Mouse (Mus musculus): Measurements from ENCODE around the gene AC124502.3.
"Not testable (repeated sequence)": the region's sequence is repeated elsewhere in the genome, so short reads cannot be mapped to it uniquely, and the experiment has no call there.

The AC124502.3 gene

GRCm38 (mm10) chr19:5083961-5084833 lies 45.5 kb downstream of the AC124502.3 start:
- no peak for DNase-seq (ENCODE audit: low spot score)

- no peak for DNase-seq (ENCODE audit: low spot score)
These were observed 46.1 kb downstream of the AC124502.3 start for GRCm38 (mm10) chr19:5084834-5085144.

- no peak for DNase-seq (ENCODE audit: low spot score)
These were observed 46.6 kb downstream of the AC124502.3 start, which contains the start of gene Tmem151a for GRCm38 (mm10) chr19:5085145-5085863. TSS of gene Tmem151a (minus strand) at chr19:5085531.

- not testable (repeated sequence) for DNase-seq (ENCODE audit: low spot score)
These were observed 47.8 kb downstream of the AC124502.3 start for GRCm38 (mm10) chr19:5086533-5086932.

GRCm38 (mm10) chr19:5087884-5088728 lies 49.4 kb downstream of the AC124502.3 start, which contains the start of gene Yif1a:
TSS of gene Yif1a (plus strand) at chr19:5088538.
- DNase-seq (ENCODE audit: low spot score) = peak; percentile 99

- no peak for DNase-seq (ENCODE audit: low spot score)
These were observed 50.6 kb downstream of the AC124502.3 start for GRCm38 (mm10) chr19:5089324-5089723.

- no peak for DNase-seq (ENCODE audit: low spot score)
These were observed 53.4 kb downstream of the AC124502.3 start for GRCm38 (mm10) chr19:5092083-5092482.

- no peak for DNase-seq (ENCODE audit: low spot score)
These were observed 55.0 kb downstream of the AC124502.3 start for GRCm38 (mm10) chr19:5093481-5094242.

- peak; percentile 98 for DNase-seq (ENCODE audit: low spot score)
These were observed 55.5 kb downstream of the AC124502.3 start for GRCm38 (mm10) chr19:5094243-5094632.

- no peak for DNase-seq (ENCODE audit: low spot score)
These were observed 56.2 kb downstream of the AC124502.3 start for GRCm38 (mm10) chr19:5094746-5095417.

- no peak for DNase-seq (ENCODE audit: low spot score)
These were observed 57.3 kb downstream of the AC124502.3 start for GRCm38 (mm10) chr19:5095887-5096474.

GRCm38 (mm10) chr19:5097521-5098362 lies 59.1 kb downstream of the AC124502.3 start:
- peak; percentile 65 for DNase-seq (ENCODE audit: low spot score)

- peak; percentile 84 for DNase-seq (ENCODE audit: low spot score)
These were observed 59.9 kb downstream of the AC124502.3 start, which contains the start of gene Cnih2 for GRCm38 (mm10) chr19:5098363-5099143. TSS of gene Cnih2 (minus strand) at chr19:5098521.
